Mouse (Mus musculus): ENCODE data around the gene 1600012H06Rik.
"Not testable (repeated sequence)": the region's sequence is repeated elsewhere in the genome, so short reads cannot be mapped to it uniquely, and the experiment has no call there.

1600012H06Rik gene

DNA sequence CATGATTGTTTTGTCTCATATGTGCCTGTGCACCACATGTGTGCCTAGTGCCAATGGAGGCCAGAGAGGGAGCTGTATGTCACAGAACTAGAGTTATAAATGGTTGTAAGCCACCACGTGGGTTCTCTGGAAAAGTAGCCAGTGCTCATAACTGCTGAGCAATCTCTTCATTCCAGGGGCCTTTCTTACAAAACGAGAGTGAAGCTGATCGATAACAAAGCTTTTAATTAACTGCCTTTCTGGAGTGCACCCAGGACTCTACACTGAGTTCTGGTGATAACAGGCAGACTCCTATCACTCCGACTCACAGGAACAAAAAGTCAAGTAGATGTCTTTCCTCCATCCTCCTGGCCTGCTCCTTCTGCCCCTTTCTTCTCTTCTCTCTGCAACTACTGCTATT lies 57.1 kb downstream of the 1600012H06Rik start:
- in situ Hi-C loops (cut with MboI): not testable (repeated sequence)

DNA sequence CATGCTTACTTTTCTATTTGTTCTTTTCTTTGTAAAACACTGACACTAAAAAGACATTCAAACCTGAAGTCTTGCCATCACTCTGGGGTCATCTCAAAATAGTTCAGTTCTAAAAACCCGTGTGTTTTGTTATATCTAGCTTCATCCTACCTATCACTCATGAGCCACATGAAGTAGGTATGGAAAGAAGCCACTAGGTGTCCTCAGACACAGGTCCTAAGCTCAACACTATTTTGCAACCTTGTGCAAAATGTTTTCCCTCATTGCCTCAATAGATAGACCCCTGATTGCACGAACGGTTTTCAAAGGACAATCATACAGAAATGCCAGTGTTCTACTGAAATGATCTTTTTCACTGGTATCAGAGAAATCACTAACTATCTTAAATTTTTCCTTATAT lies 66.1 kb downstream of the 1600012H06Rik start:
- in situ Hi-C loops (cut with MboI): not testable (repeated sequence)
